Mouse (Mus musculus) neural tube, embryonic 11.5 days (tissue): ENCODE results near the gene Fam170b. TPM values are rescaled to one million over a fixed set of nuclear protein-coding genes. Genes with fewer than 3 reads are reported as not detected.

Source experiments
- ATAC-seq: fragments of 200-750 bp; cut with Nextera tagmentation; 2 replicates; pipeline ENCODE4 v1.8.0; 2017; ENCODE audit warnings: moderate number of reproducible peaks, mild to moderate bottlenecking, moderate TSS enrichment, moderate library complexity; ENCODE audit not compliant: insufficient read depth, low FRiP score, low TSS enrichment
- DNase-seq: peaks from one replicate; pipeline ENCODE4 v3.0.0-alpha.2; 2015; ENCODE audit warnings: low spot score
- H3K27ac ChIP-seq: fragments of 300-500 bp; sonication (generic); 2 replicates; pipeline ENCODE4 v1.5.1; 2014; ENCODE audit warnings: low read depth, mild to moderate bottlenecking, low read length
- H3K27me3 ChIP-seq: fragments of 300-500 bp; sonication (generic); 2 replicates; pipeline ENCODE4 v1.6.1; 2014; ENCODE audit warnings: mild to moderate bottlenecking, low read length, mixed read lengths; ENCODE audit not compliant: control insufficient read depth, insufficient read depth
- H3K36me3 ChIP-seq: fragments of 300-500 bp; sonication (generic); 2 replicates; pipeline ENCODE4 v1.6.1; 2014; ENCODE audit warnings: mild to moderate bottlenecking, low read length, moderate library complexity, mixed read lengths; ENCODE audit not compliant: control insufficient read depth, insufficient read depth
- H3K4me1 ChIP-seq: fragments of 300-500 bp; sonication (generic); 2 replicates; pipeline ENCODE4 v1.6.1; 2014; ENCODE audit warnings: low read length, mixed read lengths; ENCODE audit not compliant: control insufficient read depth, insufficient read depth
- H3K4me2 ChIP-seq: fragments of 300-500 bp; sonication (generic); 2 replicates; pipeline ENCODE4 v1.6.1; 2014; ENCODE audit warnings: low read depth, mild to moderate bottlenecking, moderate library complexity
- H3K4me3 ChIP-seq: fragments of 300-500 bp; sonication (generic); 2 replicates; pipeline ENCODE4 v1.5.1; 2014; ENCODE audit warnings: low read depth, low read length
- H3K9ac ChIP-seq: fragments of 300-500 bp; sonication (generic); 2 replicates; pipeline ENCODE4 v1.6.1; 2014; ENCODE audit warnings: mild to moderate bottlenecking, low read length
- H3K9me3 ChIP-seq: fragments of 300-500 bp; sonication (generic); 2 replicates; pipeline ENCODE4 v1.6.1; 2016; ENCODE audit warnings: low read length; ENCODE audit not compliant: control insufficient read depth
- WGBS: fragments of 180-500 bp; shearing (Covaris S2); extraction: QIAGEN DNeasy Blood & Tissue Kit; methylation state at CpG from one replicate; pipeline ENCODE4 v1.1.7; 2014; 5-methylcytosine and 5-hydroxymethylcytosine counted together
- polyA plus RNA-seq: library from polyadenylated mRNA; unstranded; fragments of >200 nt; fragmentation: Nextera tagmentation; extraction: Ambion mirVana; gene quantifications from 2 replicates; pipeline ENCODE4 v1.2.1, GENCODE M21; 2014

Fam170b gene
- polyA plus RNA-seq, 1 experiment from 2014 or later = not detected

GRCm38 (mm10) chr14:32861656-32862055 is 27.9 kb downstream of the Fam170b start:
- DNase-seq = no peak
- no peaks in the 10 kb centered on the region for H3K9me3 ChIP-seq
- H3K9ac ChIP-seq = no peak overlapping the region
- H3K4me1 ChIP-seq = peaks cover 5% of the 10 kb centered on the region; the same call in 1 of the 2 replicates
- ATAC-seq = no peak
- no peaks in the 10 kb centered on the region for H3K36me3 ChIP-seq
- no peak overlapping the region for H3K4me3 ChIP-seq
- peaks cover 3% of the 10 kb centered on the region; the same call in 1 of the 2 replicates for H3K27me3 ChIP-seq
- 31% methylated on average over 2 of the region's 2 CpGs for WGBS
- no peak overlapping the region for H3K27ac ChIP-seq
- H3K4me2 ChIP-seq = no peak overlapping the region

DNA sequence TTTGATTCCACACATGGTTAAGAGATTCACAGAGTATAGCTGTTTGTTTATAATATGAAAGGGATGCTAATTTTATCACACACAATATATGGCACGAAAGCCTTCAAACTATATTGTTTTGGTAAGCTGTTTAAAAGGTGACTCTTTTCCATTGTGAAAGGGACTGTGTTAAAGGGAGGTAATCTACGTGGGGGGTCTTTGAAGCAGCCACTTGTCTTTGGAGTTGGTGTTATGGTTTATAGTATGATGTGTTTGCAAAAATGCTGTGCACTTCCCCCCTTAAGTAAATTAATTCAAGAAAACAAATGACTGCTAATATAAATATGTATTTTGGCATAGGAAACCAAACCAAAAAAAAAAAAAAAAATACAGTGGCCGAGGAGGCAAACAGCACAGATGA is 31.6 kb downstream of the Fam170b start:
- Histone ChIP-seq H3K4me1 (peaks cover 2% of the 10 kb centered on the region; the same call in 1 of the 2 replicates), H3K27me3 (no peaks in the 10 kb centered on the region), H3K4me3 (no peak overlapping the region), H3K27ac (no peak overlapping the region), H3K9me3 (no peaks in the 10 kb centered on the region), H3K36me3 (no peaks in the 10 kb centered on the region), H3K4me2 (no peak overlapping the region), H3K9ac (no peak overlapping the region)
- DNase-seq (no peak), ATAC-seq (no peak)
- 77% methylated on average over 3 of the region's 3 CpGs for WGBS

GRCm38 (mm10) chr14:32871963-32872362 is 38.2 kb downstream of the Fam170b start:
- WGBS = 87% methylated on average over 5 of the region's 5 CpGs
- Histone ChIP-seq H3K27me3 (no peaks in the 10 kb centered on the region), H3K4me1 (no peaks in the 10 kb centered on the region)

DNA sequence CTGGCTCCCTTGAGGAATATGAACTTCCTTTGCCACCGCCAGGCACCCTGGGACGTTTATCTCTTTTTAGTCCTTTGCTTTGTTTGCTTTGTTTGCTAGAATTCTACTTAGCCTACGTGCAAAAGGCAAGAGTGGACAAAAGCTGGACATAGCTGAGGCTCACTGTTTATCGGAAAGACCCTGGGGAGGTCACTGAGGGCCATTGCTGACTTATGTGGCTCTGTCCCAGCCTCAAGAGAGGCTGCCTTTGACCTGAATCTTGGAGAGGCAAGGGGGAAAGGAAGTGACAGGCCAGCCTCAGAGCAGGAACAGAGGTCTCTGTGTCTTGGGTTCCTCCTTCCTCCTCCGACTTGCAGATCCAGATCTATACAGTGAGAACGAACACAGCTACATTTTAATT is 43.8 kb downstream of the Fam170b start:
- no peak for ATAC-seq
- Histone ChIP-seq H3K36me3 (no peaks in the 10 kb centered on the region), H3K9me3 (no peaks in the 10 kb centered on the region), H3K27ac (no peak overlapping the region), H3K9ac (no peak overlapping the region), H3K4me1 (no peaks in the 10 kb centered on the region), H3K27me3 (no peaks in the 10 kb centered on the region), H3K4me3 (no peak overlapping the region), H3K4me2 (no peak overlapping the region)
- WGBS = 73% methylated on average over 6 of the region's 6 CpGs
- DNase-seq = no peak

More at GRCm38 (mm10) chr14:32871963-32872362, 38.2 kb downstream of the Fam170b start:
- Histone ChIP-seq H3K27ac (no peak overlapping the region), H3K4me3 (no peak overlapping the region), H3K36me3 (no peaks in the 10 kb centered on the region), H3K4me2 (no peak overlapping the region), H3K9me3 (no peaks in the 10 kb centered on the region), H3K9ac (no peak overlapping the region)
- DNase-seq (no peak), ATAC-seq (no peak)

DNA sequence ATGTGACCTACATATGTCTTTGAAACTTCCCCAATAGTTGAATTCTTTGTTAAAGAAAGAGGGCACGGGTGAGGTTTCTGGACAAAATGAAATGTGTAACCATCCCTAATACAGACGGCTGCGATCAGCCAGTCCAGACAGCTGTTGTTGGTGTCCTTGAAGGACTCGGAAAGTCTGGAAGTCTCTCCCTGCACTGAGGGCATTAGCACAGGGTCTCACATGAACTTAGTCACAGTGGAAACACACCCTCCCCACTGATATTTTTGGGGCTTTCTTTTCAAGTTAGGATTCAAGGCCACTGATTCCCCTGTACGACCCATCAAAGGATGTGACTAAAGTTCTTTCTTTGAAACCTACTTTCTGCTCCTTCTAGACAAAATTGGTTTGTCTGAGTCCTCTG is 46.6 kb downstream of the Fam170b start:
- H3K27me3 ChIP-seq = no peaks in the 10 kb centered on the region
- no peaks in the 10 kb centered on the region for H3K4me1 ChIP-seq
- DNase-seq (no peak), ATAC-seq (no peak)
- no peaks in the 10 kb centered on the region for H3K9me3 ChIP-seq
- H3K36me3 ChIP-seq = no peaks in the 10 kb centered on the region
- H3K4me2 ChIP-seq = no peak overlapping the region
- no peak overlapping the region for H3K9ac ChIP-seq
- WGBS = 87% methylated on average over 5 of the region's 5 CpGs
- no peak overlapping the region for H3K4me3 ChIP-seq
- no peak overlapping the region for H3K27ac ChIP-seq

DNA sequence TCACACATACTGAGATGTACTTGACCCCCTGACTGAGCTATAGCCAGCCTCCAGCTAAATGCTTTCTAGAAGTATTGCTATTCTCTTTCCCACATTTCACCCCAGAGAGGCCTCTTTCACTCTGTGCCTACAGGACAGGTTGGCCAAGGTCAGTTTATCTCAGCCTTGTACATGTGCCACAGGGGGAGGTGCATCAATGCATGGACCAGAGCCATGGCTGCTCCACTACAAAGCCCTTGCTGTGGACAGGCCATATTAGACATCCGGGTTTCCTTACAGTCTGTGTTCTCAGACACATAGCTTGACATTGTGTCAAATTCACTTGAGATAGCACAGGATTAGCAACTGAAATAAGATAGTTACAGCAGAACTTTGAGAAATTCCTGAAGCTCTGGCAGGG is 47.9 kb downstream of the Fam170b start:
- no peaks in the 10 kb centered on the region for H3K4me1 ChIP-seq
- H3K4me2 ChIP-seq = no peak overlapping the region
- H3K9me3 ChIP-seq = no peaks in the 10 kb centered on the region
- no peak overlapping the region for H3K27ac ChIP-seq
- H3K4me3 ChIP-seq = no peak overlapping the region
- no peaks in the 10 kb centered on the region for H3K27me3 ChIP-seq
- DNase-seq (no peak), ATAC-seq (no peak)
- 88% methylated on average over 1 of the region's 1 CpGs for WGBS
- no peaks in the 10 kb centered on the region for H3K36me3 ChIP-seq
- H3K9ac ChIP-seq = no peak overlapping the region

Other genes with a start within 250 kb of the Fam170b start
- gene Prrxl1, start 234.6 kb upstream of the Fam170b start, polyA plus RNA-seq = 11.1 and 14.0 TPM in 2 replicates
- gene 3425401B19Rik, start 148.7 kb upstream of the Fam170b start, polyA plus RNA-seq = 0.08 and 0.28 TPM in 2 replicates
- gene Tmem273, start 48.0 kb upstream of the Fam170b start, polyA plus RNA-seq = 0.32 and 0.56 TPM in 2 replicates
- 5.1 and 7.3 TPM in 2 replicates for gene Vstm4, start 22.8 kb downstream of the Fam170b start, polyA plus RNA-seq
- 0.20 and 0.24 TPM in 2 replicates for gene Lrrc18, start 157.4 kb downstream of the Fam170b start, polyA plus RNA-seq